Mouse (Mus musculus) thymus, adult 2 months (tissue): Measurements from ENCODE around the gene Ergic3.

Source experiments
- CTCF ChIP-seq: fragments of 200-500 bp; IDR thresholded peaks from 2 replicates; pipeline ENCODE4 v1.5.1; 2012; ENCODE audit warnings: mild to moderate bottlenecking, control low read depth, low read length, moderate library complexity, borderline replicate concordance; ENCODE audit not compliant: control insufficient read depth, poor library complexity, insufficient read depth; ENCODE audit errors: extremely low read depth
- POLR2A ChIP-seq: fragments of 200-500 bp; IDR thresholded peaks from 2 replicates; pipeline ENCODE4 v1.6.1; 2012; ENCODE audit warnings: mild to moderate bottlenecking, low read length, control low read depth, moderate library complexity; ENCODE audit not compliant: control insufficient read depth, poor library complexity, insufficient read depth; ENCODE audit errors: extremely low read depth

DNA sequence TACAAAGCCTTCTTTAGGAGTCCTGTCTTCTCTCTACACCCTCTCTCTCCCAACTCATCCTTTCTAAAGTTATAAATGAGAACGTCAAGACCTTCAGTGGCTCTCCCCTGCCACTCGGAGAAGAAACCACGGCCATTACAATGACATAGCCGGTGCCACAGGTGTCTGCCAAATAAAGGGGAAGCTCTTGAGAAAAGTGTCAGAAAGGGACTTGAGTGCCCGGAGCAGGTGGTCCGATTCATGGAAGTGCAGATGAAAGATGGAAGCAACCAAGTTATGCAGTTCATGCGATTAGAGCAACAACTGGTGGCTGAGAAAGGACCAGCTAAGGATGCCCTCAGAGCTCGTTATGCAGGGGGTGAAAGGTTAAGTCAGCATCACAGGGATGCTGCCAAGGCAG, 35.1 kb downstream of the Ergic3 start:
- TF ChIP-seq POLR2A = no peak
- no peak for TF ChIP-seq CTCF
